Mouse (Mus musculus) spleen, adult 2 months (tissue): ENCODE measurements around the gene Slc16a14.

Experiments used
- CTCF ChIP-seq: fragments of 200-500 bp; IDR thresholded peaks from 2 replicates; pipeline ENCODE4 v1.5.1; 2011; ENCODE audit warnings: mild to moderate bottlenecking, inconsistent platforms; ENCODE audit not compliant: insufficient read depth, insufficient read length, insufficient replicate concordance; ENCODE audit errors: extremely low read depth
- POLR2A ChIP-seq: fragments of 200-500 bp; IDR thresholded peaks from 2 replicates; pipeline ENCODE4 v1.6.1; 2011; ENCODE audit warnings: low read depth, low read length, inconsistent platforms

DNA sequence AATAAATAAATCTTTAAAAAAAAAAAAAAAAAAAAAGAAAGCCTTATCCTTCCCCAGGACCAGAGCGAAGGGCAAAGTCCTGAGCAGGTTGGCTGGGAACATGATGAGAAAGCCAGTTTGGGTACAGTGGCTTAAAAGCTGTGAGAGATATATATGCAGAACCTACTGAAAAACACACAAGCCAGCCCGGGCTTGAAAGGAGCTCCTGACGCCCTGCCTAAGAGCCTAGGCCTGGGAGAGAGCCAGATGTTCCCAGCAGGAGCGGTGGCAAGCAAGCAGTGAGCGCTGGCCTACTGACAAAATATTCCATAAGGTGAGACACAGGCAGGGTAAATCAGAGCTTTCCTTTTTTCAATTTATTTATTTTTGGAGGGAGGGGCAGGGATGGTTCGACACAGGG is 68.7 kb downstream of the Slc16a14 start:
- TF ChIP-seq POLR2A (no peak), CTCF (no peak)
